Mouse (Mus musculus) midbrain, embryonic 15.5 days (tissue): ENCODE measurements around the gene Cmklr1. TPM values are rescaled to one million over a fixed set of nuclear protein-coding genes. Genes with fewer than 3 reads are reported as not detected.

Experiments
- ATAC-seq: fragments of 200-750 bp; cut with Nextera tagmentation; replicated peaks from 2 replicates; pipeline ENCODE4 v1.8.0; 2017; ENCODE audit warnings: moderate TSS enrichment
- H3K27ac ChIP-seq: fragments of 300-500 bp; sonication (generic); 2 replicates; pipeline ENCODE4 v1.5.1; 2015; ENCODE audit warnings: mild to moderate bottlenecking, inconsistent platforms
- H3K27me3 ChIP-seq: fragments of 300-500 bp; sonication (generic); replicated peaks from 2 replicates; pipeline ENCODE4 v1.6.1; 2015; ENCODE audit warnings: inconsistent platforms
- H3K36me3 ChIP-seq: fragments of 300-500 bp; sonication (generic); replicated peaks from 2 replicates; pipeline ENCODE4 v1.6.1; 2015; ENCODE audit warnings: inconsistent platforms
- H3K4me1 ChIP-seq: fragments of 300-500 bp; sonication (generic); 2 replicates; pipeline ENCODE4 v1.6.1; 2015; ENCODE audit warnings: inconsistent platforms
- H3K4me2 ChIP-seq: fragments of 300-500 bp; sonication (generic); 2 replicates; pipeline ENCODE4 v1.6.1; 2015; ENCODE audit warnings: inconsistent platforms, mild to moderate bottlenecking, moderate library complexity
- H3K4me3 ChIP-seq: fragments of 300-500 bp; sonication (generic); 2 replicates; pipeline ENCODE4 v1.5.1; 2015; ENCODE audit warnings: mild to moderate bottlenecking, inconsistent platforms
- H3K9ac ChIP-seq: fragments of 300-500 bp; sonication (generic); 2 replicates; pipeline ENCODE4 v1.6.1; 2015; ENCODE audit warnings: mild to moderate bottlenecking, inconsistent platforms
- H3K9me3 ChIP-seq: fragments of 300-500 bp; sonication (generic); 2 replicates; pipeline ENCODE4 v1.6.1; 2016; ENCODE audit warnings: inconsistent platforms
- WGBS: fragments of 180-500 bp; shearing (Covaris S2); methylation state at CpG from one replicate; pipeline ENCODE4 v1.1.7; 2015; ENCODE audit warnings: mixed read lengths; 5-methylcytosine and 5-hydroxymethylcytosine counted together
- polyA plus RNA-seq: library from polyadenylated mRNA; unstranded; fragments of >200 nt; fragmentation: Nextera tagmentation; extraction: Ambion mirVana; gene quantifications from 2 replicates; pipeline ENCODE4 v1.2.1, GENCODE M21; 2015

The Cmklr1 gene
- polyA plus RNA-seq, 1 experiment from 2014 or later, result 2.8 TPM

GRCm38 (mm10) chr5:113678743-113679452 is 28.7 kb upstream of the Cmklr1 start:
- no peak overlapping the region for H3K4me3 ChIP-seq
- H3K27me3 ChIP-seq, result no peaks in the 10 kb centered on the region
- no peaks in the 10 kb centered on the region for H3K36me3 ChIP-seq
- no peak overlapping the region for H3K4me2 ChIP-seq
- WGBS, result 88% methylated on average over 10 of the region's 10 CpGs
- H3K9ac ChIP-seq, result no peak overlapping the region
- H3K4me1 ChIP-seq, result no peaks in the 10 kb centered on the region
- H3K9me3 ChIP-seq, result no peaks in the 10 kb centered on the region
- ATAC-seq, result no peak
- no peak overlapping the region for H3K27ac ChIP-seq

- Histone ChIP-seq H3K36me3 (no peaks in the 10 kb centered on the region), H3K4me3 (no peak overlapping the region), H3K27me3 (no peaks in the 10 kb centered on the region), H3K4me1 (no peaks in the 10 kb centered on the region), H3K9ac (no peak overlapping the region), H3K27ac (no peak overlapping the region), H3K4me2 (no peak overlapping the region), H3K9me3 (no peaks in the 10 kb centered on the region)
- WGBS, result 94% methylated on average over 5 of the region's 7 CpGs
- no peak for ATAC-seq
Measured at GRCm38 (mm10) chr5:113677541-113677940, 27.3 kb upstream of the Cmklr1 start.

GRCm38 (mm10) chr5:113674851-113675250 is 24.6 kb upstream of the Cmklr1 start:
- H3K4me2 ChIP-seq, result no peak overlapping the region
- H3K9me3 ChIP-seq, result no peaks in the 10 kb centered on the region
- ATAC-seq, result no peak
- 84% methylated on average over 7 of the region's 7 CpGs for WGBS
- no peaks in the 10 kb centered on the region for H3K27me3 ChIP-seq
- no peak overlapping the region for H3K4me3 ChIP-seq
- H3K9ac ChIP-seq, result no peak overlapping the region
- no peaks in the 10 kb centered on the region for H3K36me3 ChIP-seq
- H3K4me1 ChIP-seq, result no peaks in the 10 kb centered on the region
- no peak overlapping the region for H3K27ac ChIP-seq

DNA sequence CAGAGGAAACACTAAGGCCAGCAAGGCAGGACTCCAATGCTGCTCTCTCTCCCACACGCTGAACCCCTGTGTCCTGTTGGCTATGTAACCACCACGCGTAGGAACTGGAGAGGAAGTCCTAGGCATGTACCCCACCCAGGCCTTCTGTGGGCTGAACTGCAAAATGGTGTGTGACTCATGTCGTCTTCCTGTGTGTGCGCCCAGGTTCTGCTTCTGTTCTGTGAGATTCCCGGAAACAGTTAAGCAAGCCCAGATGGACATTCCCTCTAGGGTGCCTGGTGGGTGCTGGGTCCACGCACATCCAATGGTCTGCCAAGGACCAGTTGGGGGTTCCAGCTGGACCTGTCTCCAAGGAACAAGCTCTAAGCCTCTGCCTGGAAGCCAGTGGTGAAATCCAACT is 22.2 kb upstream of the Cmklr1 start:
- H3K4me3 ChIP-seq, result no peak overlapping the region
- no peaks in the 10 kb centered on the region for H3K4me1 ChIP-seq
- no peaks in the 10 kb centered on the region for H3K36me3 ChIP-seq
- H3K27ac ChIP-seq, result no peak overlapping the region
- no peak for ATAC-seq
- H3K9me3 ChIP-seq, result no peaks in the 10 kb centered on the region
- 89% methylated on average over 7 of the region's 7 CpGs for WGBS
- no peak overlapping the region for H3K9ac ChIP-seq
- H3K4me2 ChIP-seq, result no peak overlapping the region
- no peaks in the 10 kb centered on the region for H3K27me3 ChIP-seq

GRCm38 (mm10) chr5:113670597-113670996 is 20.4 kb upstream of the Cmklr1 start:
- ATAC-seq, result no peak
- H3K4me1 ChIP-seq, result no peaks in the 10 kb centered on the region
- no peak overlapping the region for H3K27ac ChIP-seq
- H3K36me3 ChIP-seq, result no peaks in the 10 kb centered on the region
- WGBS, result 76% methylated on average over 6 of the region's 6 CpGs
- H3K4me2 ChIP-seq, result no peak overlapping the region
- H3K9ac ChIP-seq, result no peak overlapping the region
- no peak overlapping the region for H3K4me3 ChIP-seq
- no peaks in the 10 kb centered on the region for H3K27me3 ChIP-seq
- no peaks in the 10 kb centered on the region for H3K9me3 ChIP-seq

DNA sequence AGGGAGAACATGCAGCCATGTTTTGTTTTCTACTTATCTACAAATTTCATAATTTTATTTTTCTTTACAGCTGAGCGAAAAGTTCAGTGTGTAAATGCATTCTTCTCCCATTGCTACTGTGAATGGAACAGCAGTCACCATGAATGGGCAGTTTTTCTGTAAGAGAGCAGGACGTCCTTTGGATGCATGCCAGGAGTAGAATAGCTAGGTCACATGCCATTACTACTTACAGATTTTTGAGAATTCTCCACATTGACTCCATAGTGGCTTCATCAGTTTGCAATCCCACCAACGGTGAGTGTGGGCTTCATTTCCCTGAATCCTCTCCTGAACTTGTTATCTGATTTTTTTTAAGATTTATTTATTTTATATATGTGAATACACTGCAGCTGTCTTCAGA is 19.9 kb upstream of the Cmklr1 start:
- H3K36me3 ChIP-seq, result no peaks in the 10 kb centered on the region
- no peak for ATAC-seq
- no peak overlapping the region for H3K4me3 ChIP-seq
- H3K4me1 ChIP-seq, result no peaks in the 10 kb centered on the region
- H3K4me2 ChIP-seq, result no peak overlapping the region
- H3K9me3 ChIP-seq, result no peaks in the 10 kb centered on the region
- no peak overlapping the region for H3K27ac ChIP-seq
- 64% methylated on average over 3 of the region's 3 CpGs for WGBS
- no peaks in the 10 kb centered on the region for H3K27me3 ChIP-seq
- no peak overlapping the region for H3K9ac ChIP-seq

DNA sequence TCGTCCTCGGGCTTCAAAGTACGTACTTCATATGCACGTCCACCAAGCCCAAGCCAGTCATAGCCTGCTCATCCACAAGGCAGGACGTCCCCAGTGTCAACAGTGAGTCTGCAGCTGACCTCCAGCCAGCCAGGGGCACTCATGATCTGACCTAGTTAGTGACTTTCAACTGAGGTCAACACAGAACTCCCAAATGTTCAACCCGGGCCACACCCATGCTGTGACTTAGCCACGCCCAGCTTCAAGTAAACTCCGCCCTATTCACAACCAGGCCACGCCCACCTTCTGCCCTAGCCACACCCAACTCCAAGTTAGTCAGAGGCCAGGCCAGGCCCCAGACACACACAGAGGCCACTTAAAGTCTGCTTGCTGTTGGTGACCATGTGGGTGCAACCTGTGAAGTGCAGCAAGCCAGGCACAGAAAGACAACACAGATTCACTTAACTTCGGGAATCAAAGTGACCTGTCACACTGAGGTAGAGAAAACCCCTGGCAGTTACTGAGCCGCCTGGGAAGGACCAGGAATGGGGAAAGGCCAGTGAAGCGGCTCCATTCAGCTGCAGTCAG is 14.5 kb upstream of the Cmklr1 start:
- Histone ChIP-seq H3K9ac (no peak overlapping the region), H3K27me3 (no peaks in the 10 kb centered on the region), H3K27ac (no peak overlapping the region), H3K36me3 (no peaks in the 10 kb centered on the region), H3K4me1 (peaks cover 4% of the 10 kb centered on the region; the same call in 1 of the 2 replicates), H3K9me3 (no peaks in the 10 kb centered on the region), H3K4me2 (no peak overlapping the region), H3K4me3 (no peak overlapping the region)
- WGBS, result 81% methylated on average over 12 of the region's 12 CpGs
- no peak for ATAC-seq

DNA sequence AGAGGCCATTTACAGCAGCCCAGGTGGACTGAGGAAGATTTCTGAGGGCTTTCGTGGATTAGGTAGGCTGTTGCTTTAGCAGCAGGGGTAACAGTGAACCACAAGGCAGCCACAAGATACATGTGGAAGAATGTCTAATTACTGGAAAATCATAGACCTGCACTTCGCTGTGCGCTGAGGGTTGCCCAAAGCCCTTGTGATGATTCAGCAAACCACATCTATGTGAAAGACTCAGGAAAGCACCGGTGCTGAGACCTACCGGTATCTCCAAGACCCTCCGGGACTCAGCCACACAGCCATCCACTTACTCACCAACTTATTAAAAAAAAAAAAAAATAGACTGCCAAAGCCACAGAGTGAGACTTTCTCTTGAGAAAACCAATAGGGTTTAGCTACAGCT is 13.9 kb upstream of the Cmklr1 start:
- Histone ChIP-seq H3K9me3 (no peaks in the 10 kb centered on the region), H3K9ac (no peak overlapping the region), H3K36me3 (no peaks in the 10 kb centered on the region), H3K27ac (no peak overlapping the region), H3K4me2 (no peak overlapping the region), H3K4me3 (no peak overlapping the region), H3K4me1 (peaks cover 4% of the 10 kb centered on the region; the same call in 1 of the 2 replicates), H3K27me3 (no peaks in the 10 kb centered on the region)
- no peak for ATAC-seq
- WGBS, result 92% methylated on average over 6 of the region's 6 CpGs

DNA sequence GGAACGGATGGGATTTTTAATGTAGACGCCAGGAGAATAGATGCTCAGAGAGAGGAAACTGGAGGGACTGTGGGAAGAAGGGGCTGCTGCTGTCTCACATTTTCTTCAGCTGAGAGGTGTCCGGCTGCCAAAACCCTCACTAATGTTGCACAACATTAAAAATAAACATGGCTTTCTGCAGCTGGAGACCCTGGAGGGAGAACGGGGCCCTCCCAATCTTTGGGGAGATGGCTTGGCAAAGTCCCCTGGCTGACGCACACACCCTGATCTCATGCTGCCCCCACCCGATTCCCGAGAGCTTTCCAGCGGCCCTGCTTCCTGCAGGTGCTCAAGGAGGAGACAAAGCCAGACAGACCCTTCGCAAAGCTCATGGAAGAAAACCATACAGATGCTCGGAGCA is 10.6 kb upstream of the Cmklr1 start:
- Histone ChIP-seq H3K4me1 (peaks cover 4% of the 10 kb centered on the region; the same call in 1 of the 2 replicates), H3K27me3 (no peaks in the 10 kb centered on the region), H3K4me3 (no peak overlapping the region), H3K4me2 (no peak overlapping the region), H3K9ac (no peak overlapping the region), H3K9me3 (no peaks in the 10 kb centered on the region), H3K27ac (no peak overlapping the region), H3K36me3 (no peaks in the 10 kb centered on the region)
- ATAC-seq, result no peak
- 73% methylated on average over 10 of the region's 10 CpGs for WGBS

GRCm38 (mm10) chr5:113654821-113655220 is 4.6 kb upstream of the Cmklr1 start:
- no peak for ATAC-seq
- WGBS, result 86% methylated on average over 12 of the region's 12 CpGs
- Histone ChIP-seq H3K4me2 (no peak overlapping the region), H3K9me3 (no peaks in the 10 kb centered on the region), H3K4me1 (peaks cover 10% of the 10 kb centered on the region), H3K27ac (no peak overlapping the region), H3K9ac (no peak overlapping the region), H3K36me3 (no peaks in the 10 kb centered on the region), H3K4me3 (no peak overlapping the region), H3K27me3 (no peaks in the 10 kb centered on the region; the same call in 1 of the 2 replicates)

GRCm38 (mm10) chr5:113654206-113654605 is 4.0 kb upstream of the Cmklr1 start:
- no peaks in the 10 kb centered on the region for H3K9me3 ChIP-seq
- WGBS, result 82% methylated on average over 11 of the region's 11 CpGs
- H3K27me3 ChIP-seq, result peaks cover 3% of the 10 kb centered on the region; the same call in 1 of the 2 replicates
- H3K36me3 ChIP-seq, result no peaks in the 10 kb centered on the region
- H3K27ac ChIP-seq, result no peak overlapping the region
- H3K4me1 ChIP-seq, result peaks cover 11% of the 10 kb centered on the region
- no peak overlapping the region for H3K4me3 ChIP-seq
- no peak for ATAC-seq
- no peak overlapping the region for H3K4me2 ChIP-seq
- no peak overlapping the region for H3K9ac ChIP-seq

DNA sequence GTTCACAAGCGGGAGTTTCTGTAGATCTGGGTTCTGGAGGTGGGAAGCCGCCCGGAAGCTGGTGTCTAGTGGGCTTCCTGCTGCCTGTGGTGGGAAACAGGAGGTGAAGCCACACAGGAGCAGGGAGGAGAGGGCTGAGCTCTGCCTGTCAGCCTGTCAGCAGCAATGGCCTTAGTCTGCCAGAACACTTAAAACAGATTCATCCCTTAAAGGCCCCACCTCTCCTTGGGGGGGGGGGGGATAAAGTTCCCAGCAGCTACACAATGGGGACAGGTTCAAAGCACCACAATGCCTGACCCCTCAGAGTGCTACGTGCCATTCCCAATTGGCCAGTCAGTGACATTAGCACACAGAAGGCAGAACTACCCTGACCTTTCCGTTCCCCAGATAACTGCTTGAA is 2.0 kb upstream of the Cmklr1 start:
- Histone ChIP-seq H3K9ac (no peak overlapping the region), H3K4me3 (no peak overlapping the region), H3K36me3 (no peaks in the 10 kb centered on the region), H3K27me3 (peaks cover 3% of the 10 kb centered on the region; the same call in 1 of the 2 replicates), H3K4me2 (no peak overlapping the region), H3K9me3 (no peaks in the 10 kb centered on the region), H3K4me1 (peaks cover 11% of the 10 kb centered on the region), H3K27ac (no peak overlapping the region)
- WGBS, result 30% methylated on average over 5 of the region's 5 CpGs
- no peak for ATAC-seq

- Histone ChIP-seq H3K4me2 (no peak overlapping the region), H3K27ac (no peak overlapping the region), H3K4me1 (peaks cover 11% of the 10 kb centered on the region), H3K4me3 (no peak overlapping the region), H3K9me3 (no peaks in the 10 kb centered on the region), H3K9ac (no peak overlapping the region), H3K27me3 (peaks cover 3% of the 10 kb centered on the region; the same call in 1 of the 2 replicates), H3K36me3 (no peaks in the 10 kb centered on the region)
- WGBS, result 89% methylated on average over 5 of the region's 5 CpGs
- no peak for ATAC-seq
Measured at GRCm38 (mm10) chr5:113648647-113649211, 1.5 kb downstream of the Cmklr1 start.
